Mouse (Mus musculus): ENCODE measurements at regions not wholly inside any gene's neighbourhood (a gene's known extent, or its start where the extent isn't known, plus 50 kb on each side); places are given as distances from the start of the nearest gene placed in this dataset.

GRCm38 (mm10) chr12:27135997-27136559 lies 206.3 kb downstream of the Sox11 start:
- TF ChIP-seq CTCF (IDR thresholded peaks at IDR 0.05; ENCODE audit: low read depth, low read length), result no peak
- TF ChIP-seq TAL1 (conservative IDR thresholded peaks at IDR 0.05; ENCODE audit: low read depth, low read length), result no peak
- TF ChIP-seq GATA2 (IDR thresholded peaks at IDR 0.05; ENCODE audit: borderline replicate concordance, low read depth, low read length), result no peak
- no peak for TF ChIP-seq GATA1 (IDR thresholded peaks at IDR 0.05; ENCODE audit: borderline replicate concordance, low read length)
- no peak for TF ChIP-seq POLR2AphosphoS5 (IDR thresholded peaks at IDR 0.05; ENCODE audit: insufficient replicate concordance, low read depth, low read length)
